Mouse (Mus musculus): Measurements from ENCODE around the gene Rcc1. TPM values are rescaled to one million over a fixed set of nuclear protein-coding genes. Genes with fewer than 3 reads are reported as not detected.
"Not testable (repeated sequence)": the region's sequence is repeated elsewhere in the genome, so short reads cannot be mapped to it uniquely, and the experiment has no call there.

Rcc1 gene
- polyA plus RNA-seq, 1 experiment from 2014 or later: 93.4 TPM

GRCm38 (mm10) chr4:132305276-132305675 lies 48.1 kb downstream of the Rcc1 start:
- H3K9me3 ChIP-seq: no peaks in the 10 kb centered on the region
- WGBS: 81% methylated on average over 8 of the region's 8 CpGs
- peaks cover 10% of the 10 kb centered on the region for H3K36me3 ChIP-seq
- DNase-seq (ENCODE audit: low spot score): no peak
- H3K4me3 ChIP-seq: no peak overlapping the region
- H3K4me1 ChIP-seq: peaks cover 22% of the 10 kb centered on the region
- H3K27ac ChIP-seq: no peak overlapping the region
- no peaks in the 10 kb centered on the region for H3K27me3 ChIP-seq (ENCODE audit: insufficient read depth, poor library complexity, severe bottlenecking)

- H3K9me3 ChIP-seq: not testable (repeated sequence)
These were observed 49.9 kb downstream of the Rcc1 start for GRCm38 (mm10) chr4:132303484-132303883.

DNA sequence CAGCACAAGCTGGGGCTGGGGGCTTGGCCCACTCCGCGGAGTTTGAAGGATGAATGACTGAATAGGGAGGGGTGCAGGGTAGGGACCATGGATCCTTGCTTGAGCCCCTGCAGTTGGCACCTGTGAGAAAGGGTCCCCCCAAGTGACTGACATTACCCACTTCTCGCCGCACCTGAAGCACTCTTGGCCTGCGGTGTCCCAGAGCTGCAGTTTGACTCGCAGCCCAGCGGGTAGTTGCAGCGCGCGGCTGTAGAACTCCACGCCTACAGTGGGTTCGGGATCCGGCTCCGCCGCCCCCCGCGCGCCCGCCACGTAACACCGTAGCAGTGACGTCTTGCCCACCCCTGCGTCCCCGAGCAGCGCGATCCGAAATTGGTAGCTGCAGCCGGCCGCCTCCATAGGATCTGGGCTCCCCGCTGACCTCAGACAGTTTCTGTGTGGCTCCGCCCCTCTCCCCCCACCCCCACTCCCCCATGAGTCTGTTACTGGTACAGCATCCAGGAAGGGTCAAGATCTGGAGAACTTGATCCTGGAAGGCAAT lies 50.4 kb downstream of the Rcc1 start, which contains the start of gene Rab42:
Gene Rab42 (minus strand): TSS at position 447 of the 541 bp plus-strand sequence.
- H3K9me3 ChIP-seq: no peaks in the 10 kb centered on the region
- WGBS: 2% methylated on average over 31 of the region's 31 CpGs

More at GRCm38 (mm10) chr4:132303484-132303883, 49.9 kb downstream of the Rcc1 start:
- H3K4me3 ChIP-seq: peak overlapping the region; percentile 67
- WGBS: 47% methylated on average over 6 of the region's 6 CpGs
- not testable (repeated sequence) for DNase-seq (ENCODE audit: low spot score); H3K27me3 ChIP-seq (ENCODE audit: insufficient read depth, poor library complexity, severe bottlenecking); H3K36me3 ChIP-seq
- H3K4me1 ChIP-seq: peaks cover 15% of the 10 kb centered on the region
- H3K27ac ChIP-seq: peak overlapping the region; percentile 86; the same call in 1 of the 2 replicates

GRCm38 (mm10) chr4:132301965-132302938 lies 51.2 kb downstream of the Rcc1 start:
- peak overlapping the region; percentile 86 for H3K27ac ChIP-seq
- WGBS: 68% methylated on average over 16 of the region's 16 CpGs

More for the DNA sequence above, 50.4 kb downstream of the Rcc1 start, which contains the start of gene Rab42:
- peak; percentile 93 for DNase-seq (ENCODE audit: low spot score)
- H3K27me3 ChIP-seq (ENCODE audit: insufficient read depth, poor library complexity, severe bottlenecking): no peaks in the 10 kb centered on the region
- H3K27ac ChIP-seq: peak within 1 kb of the TSS; percentile 86
- H3K36me3 ChIP-seq: no peaks in the 10 kb centered on the region
- peaks cover 15% of the 10 kb centered on the region for H3K4me1 ChIP-seq
- peak within 1 kb of the TSS; percentile 67 for H3K4me3 ChIP-seq

DNA sequence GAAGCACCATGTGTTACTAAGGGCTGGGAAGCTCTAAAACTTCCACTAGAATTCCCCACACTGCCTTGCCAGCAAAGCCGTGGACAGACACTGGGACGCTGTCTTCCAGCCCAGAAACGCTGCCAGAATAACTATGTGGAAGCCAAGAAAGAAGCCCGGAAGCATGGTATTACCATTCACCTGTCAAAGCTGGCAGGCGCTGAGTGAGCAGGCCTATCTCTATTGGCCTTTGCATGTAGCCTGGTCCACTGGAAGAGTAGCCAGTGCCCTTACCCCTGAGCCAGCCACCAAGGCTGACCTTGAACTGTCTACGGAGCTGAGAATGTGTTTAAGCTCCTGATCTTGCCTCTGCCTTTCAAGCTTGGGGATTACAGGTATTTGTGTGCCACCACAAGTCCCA lies 51.9 kb downstream of the Rcc1 start:
- 73% methylated on average over 6 of the region's 6 CpGs for WGBS

More at GRCm38 (mm10) chr4:132301965-132302938, 51.2 kb downstream of the Rcc1 start:
- Histone ChIP-seq H3K36me3 (no peaks in the 10 kb centered on the region), H3K9me3 (no peaks in the 10 kb centered on the region), H3K27me3 (ENCODE audit: insufficient read depth, poor library complexity, severe bottlenecking) (no peaks in the 10 kb centered on the region), H3K4me1 (peaks cover 15% of the 10 kb centered on the region), H3K4me3 (peak overlapping the region; percentile 67)
- DNase-seq (ENCODE audit: low spot score): no peak

GRCm38 (mm10) chr4:132299849-132300248 lies 53.6 kb downstream of the Rcc1 start:
- H3K4me3 ChIP-seq: no peak overlapping the region
- H3K27me3 ChIP-seq (ENCODE audit: insufficient read depth, poor library complexity, severe bottlenecking): no peaks in the 10 kb centered on the region
- 79% methylated on average over 1 of the region's 1 CpGs for WGBS
- DNase-seq (ENCODE audit: low spot score): no peak
- H3K27ac ChIP-seq: no peak overlapping the region
- H3K9me3 ChIP-seq: no peaks in the 10 kb centered on the region
- peaks cover 15% of the 10 kb centered on the region for H3K4me1 ChIP-seq
- no peaks in the 10 kb centered on the region for H3K36me3 ChIP-seq

More for the DNA sequence above, 51.9 kb downstream of the Rcc1 start:
- Histone ChIP-seq H3K4me3 (no peak overlapping the region), H3K36me3 (no peaks in the 10 kb centered on the region), H3K27ac (no peak overlapping the region), H3K4me1 (peaks cover 15% of the 10 kb centered on the region), H3K27me3 (ENCODE audit: insufficient read depth, poor library complexity, severe bottlenecking) (no peaks in the 10 kb centered on the region), H3K9me3 (no peaks in the 10 kb centered on the region)
- no peak for DNase-seq (ENCODE audit: low spot score)

GRCm38 (mm10) chr4:132295696-132296390 lies 57.6 kb downstream of the Rcc1 start:
- peaks cover 26% of the 10 kb centered on the region for H3K36me3 ChIP-seq
- 42% methylated on average over 8 of the region's 8 CpGs for WGBS
- H3K9me3 ChIP-seq: 0 out of 2 replicates have a peak, but pooled peaks cover 4% of the 10 kb centered on the region
- no peak for DNase-seq (ENCODE audit: low spot score)
- no peak overlapping the region for H3K4me3 ChIP-seq
- H3K4me1 ChIP-seq: no peaks in the 10 kb centered on the region
- no peaks in the 10 kb centered on the region for H3K27me3 ChIP-seq (ENCODE audit: insufficient read depth, poor library complexity, severe bottlenecking)
- no peak overlapping the region for H3K27ac ChIP-seq

- no peaks in the 10 kb centered on the region for H3K4me1 ChIP-seq
- no peak overlapping the region for H3K27ac ChIP-seq
- H3K36me3 ChIP-seq: peaks cover 38% of the 10 kb centered on the region
- no peak overlapping the region for H3K4me3 ChIP-seq
- 0 out of 2 replicates have a peak, but pooled peaks cover 4% of the 10 kb centered on the region for H3K9me3 ChIP-seq
- DNase-seq (ENCODE audit: low spot score): no peak
- H3K27me3 ChIP-seq (ENCODE audit: insufficient read depth, poor library complexity, severe bottlenecking): no peaks in the 10 kb centered on the region
- 80% methylated on average over 7 of the region's 7 CpGs for WGBS
These were observed 59.6 kb downstream of the Rcc1 start for GRCm38 (mm10) chr4:132293682-132294240.

DNA sequence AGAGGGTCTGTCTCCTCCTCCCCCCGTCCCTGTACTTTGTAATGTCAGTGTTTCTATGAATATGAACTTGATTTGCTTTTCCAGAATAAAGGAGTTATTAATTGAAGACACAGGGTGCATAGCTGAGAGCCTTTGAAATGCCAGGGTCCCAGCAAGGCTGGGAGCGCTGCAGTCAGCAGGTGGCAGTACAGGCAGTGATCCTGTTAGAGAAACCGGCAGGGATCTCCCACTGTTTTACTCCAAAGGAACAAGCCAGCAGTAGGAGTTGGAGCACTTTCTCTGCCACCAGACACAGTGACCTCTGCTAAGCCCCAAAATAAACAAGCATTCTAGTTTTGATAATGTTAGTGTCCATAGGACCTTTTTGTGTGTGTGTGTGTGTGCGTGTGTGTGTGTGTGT lies 60.4 kb downstream of the Rcc1 start:
- Histone ChIP-seq H3K27ac (no peak overlapping the region), H3K9me3 (0 out of 2 replicates have a peak, but pooled peaks cover 4% of the 10 kb centered on the region), H3K4me1 (no peaks in the 10 kb centered on the region), H3K36me3 (peaks cover 38% of the 10 kb centered on the region), H3K4me3 (no peak overlapping the region), H3K27me3 (ENCODE audit: insufficient read depth, poor library complexity, severe bottlenecking) (no peaks in the 10 kb centered on the region)
- no peak for DNase-seq (ENCODE audit: low spot score)
- 48% methylated on average over 4 of the region's 4 CpGs for WGBS

DNA sequence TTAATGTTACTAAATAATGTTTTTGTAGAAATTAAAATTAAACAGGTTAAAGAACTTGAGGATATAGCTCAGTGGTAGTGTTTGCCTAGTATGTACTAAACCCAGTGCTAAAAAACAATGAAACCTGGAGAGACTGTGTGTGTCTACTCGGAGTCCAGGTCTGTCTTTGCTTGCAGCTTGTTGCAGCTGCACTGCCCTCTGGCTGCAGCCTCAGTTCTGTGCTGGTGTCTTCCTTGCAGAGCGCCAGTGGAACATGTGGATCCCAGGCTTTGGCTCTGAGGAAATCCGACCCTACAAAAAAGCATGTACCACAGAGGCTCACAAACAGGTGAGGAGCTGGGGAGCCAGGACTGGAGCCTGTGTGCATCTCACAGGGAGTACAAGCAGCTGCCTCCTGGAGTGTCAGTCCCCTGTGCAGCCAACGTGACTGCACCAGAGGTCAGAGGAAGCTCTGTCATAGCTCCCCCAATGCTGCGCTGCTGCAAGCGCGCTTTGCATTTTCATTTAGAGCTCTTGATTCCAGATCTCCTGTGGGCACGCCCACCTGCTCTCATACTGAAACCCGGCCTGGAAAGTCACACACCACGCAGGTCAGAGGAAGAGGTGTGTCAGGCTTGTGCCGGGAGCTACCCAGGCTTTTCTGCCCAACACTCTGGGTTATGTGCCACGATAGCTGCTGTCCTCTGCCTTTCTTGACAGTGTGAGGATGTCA lies 61.6 kb downstream of the Rcc1 start:
- H3K9me3 ChIP-seq: 0 out of 2 replicates have a peak, but pooled peaks cover 4% of the 10 kb centered on the region
- DNase-seq (ENCODE audit: low spot score): no peak
- H3K27ac ChIP-seq: no peak overlapping the region
- no peaks in the 10 kb centered on the region for H3K4me1 ChIP-seq
- no peaks in the 10 kb centered on the region for H3K27me3 ChIP-seq (ENCODE audit: insufficient read depth, poor library complexity, severe bottlenecking)
- H3K36me3 ChIP-seq: peaks cover 42% of the 10 kb centered on the region
- no peak overlapping the region for H3K4me3 ChIP-seq
- WGBS: 83% methylated on average over 12 of the region's 12 CpGs

- H3K27me3 ChIP-seq (ENCODE audit: insufficient read depth, poor library complexity, severe bottlenecking): no peaks in the 10 kb centered on the region
- 93% methylated on average over 4 of the region's 4 CpGs for WGBS
- H3K27ac ChIP-seq: no peak overlapping the region
- DNase-seq (ENCODE audit: low spot score): no peak
- H3K4me3 ChIP-seq: no peak overlapping the region
- no peaks in the 10 kb centered on the region for H3K4me1 ChIP-seq
- H3K36me3 ChIP-seq: peaks cover 49% of the 10 kb centered on the region
- H3K9me3 ChIP-seq: 0 out of 2 replicates have a peak, but pooled peaks cover 4% of the 10 kb centered on the region
These were observed 62.3 kb downstream of the Rcc1 start for GRCm38 (mm10) chr4:132291056-132291455.

DNA sequence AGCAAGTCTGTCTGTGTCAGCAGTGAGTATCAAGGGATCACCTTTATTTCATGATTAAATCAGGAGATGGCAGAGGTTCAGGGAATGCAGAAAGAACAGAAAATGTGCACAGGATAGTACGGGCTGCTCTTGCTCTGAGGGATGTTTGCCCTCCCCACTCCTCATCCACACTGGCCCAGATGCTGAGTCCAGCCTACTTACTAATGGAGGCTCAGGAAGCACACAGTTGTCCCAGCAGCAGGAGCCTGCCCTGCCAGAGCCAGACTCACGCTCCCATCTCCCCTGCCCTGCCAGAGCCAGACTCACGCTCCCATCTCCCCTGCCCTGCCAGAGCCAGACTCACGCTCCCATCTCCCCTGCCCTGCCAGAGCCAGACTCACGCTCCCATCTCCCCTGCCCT lies 64.6 kb downstream of the Rcc1 start:
- H3K4me3 ChIP-seq; H3K27me3 ChIP-seq (ENCODE audit: insufficient read depth, poor library complexity, severe bottlenecking); H3K9me3 ChIP-seq; H3K27ac ChIP-seq; H3K4me1 ChIP-seq; DNase-seq (ENCODE audit: low spot score): not testable (repeated sequence)
- peaks cover 65% of the 10 kb centered on the region for H3K36me3 ChIP-seq
- 78% methylated on average over 4 of the region's 5 CpGs for WGBS
